Mouse (Mus musculus) midbrain, embryonic 15.5 days (tissue): ENCODE measurements around the gene Zfp119a. TPM values are rescaled to one million over a fixed set of nuclear protein-coding genes. Genes with fewer than 3 reads are reported as not detected.

ENCODE experiments used
- polyA plus RNA-seq: library from polyadenylated mRNA; unstranded; fragments of >200 nt; fragmentation: Nextera tagmentation; extraction: Ambion mirVana; gene quantifications from 2 replicates; pipeline ENCODE4 v1.2.1, GENCODE M21; 2015

The Zfp119a gene
- polyA plus RNA-seq, 1 experiment from 2014 or later, result 15.3 TPM

Other genes starting within 250 kb of the Zfp119a start
- gene Pot1b, start 166.3 kb downstream of the Zfp119a start, polyA plus RNA-seq, result 7.7 and 7.9 TPM in 2 replicates
- gene Adgre4, start 128.9 kb downstream of the Zfp119a start, polyA plus RNA-seq, result 0.12 and 0.15 TPM in 2 replicates
- 15.7 and 16.1 TPM in 2 replicates for gene Zfp959, start 13.2 kb upstream of the Zfp119a start, polyA plus RNA-seq
- gene Zfp119b, start 70.6 kb upstream of the Zfp119a start, polyA plus RNA-seq, result 9.6 and 10.2 TPM in 2 replicates
- 7.4 and 8.3 TPM in 2 replicates for gene Ebi3, start 73.7 kb upstream of the Zfp119a start, polyA plus RNA-seq
- gene Yju2, start 80.2 kb upstream of the Zfp119a start, polyA plus RNA-seq, result 24.5 and 25.4 TPM in 2 replicates
- gene Shd, start 91.5 kb upstream of the Zfp119a start, polyA plus RNA-seq, result 209 and 217 TPM in 2 replicates
- 203 and 208 TPM in 2 replicates for gene Fsd1, start 107.6 kb upstream of the Zfp119a start, polyA plus RNA-seq
- 5.8 and 6.0 TPM in 2 replicates for gene Stap2, start 126.7 kb upstream of the Zfp119a start, polyA plus RNA-seq
- 152 and 167 TPM in 2 replicates for gene Mpnd, start 126.8 kb upstream of the Zfp119a start, polyA plus RNA-seq
- 117 and 119 TPM in 2 replicates for gene Sh3gl1, start 157.7 kb upstream of the Zfp119a start, polyA plus RNA-seq
- 5.0 and 5.5 TPM in 2 replicates for gene Chaf1a, start 161.5 kb upstream of the Zfp119a start, polyA plus RNA-seq
- gene Ubxn6, start 196.1 kb upstream of the Zfp119a start, polyA plus RNA-seq, result 80.2 and 85.2 TPM in 2 replicates
- 162 and 164 TPM in 2 replicates for gene Hdgfl2, start 200.7 kb upstream of the Zfp119a start, polyA plus RNA-seq
- gene Plin4, start 230.9 kb upstream of the Zfp119a start, polyA plus RNA-seq, result 0.13 and 0.15 TPM in 2 replicates
- gene Plin5, start 238.7 kb upstream of the Zfp119a start, polyA plus RNA-seq, result 1.9 and 2.1 TPM in 2 replicates
- 0.12 and 0.28 TPM in 2 replicates for gene Lrg1, start 243.1 kb upstream of the Zfp119a start, polyA plus RNA-seq